Mouse (Mus musculus) ZHBTc4 (cell line): ENCODE results near the gene Ets1.

ENCODE experiments used
- DNase-seq: peaks from one replicate; pipeline ENCODE4 v3.0.0-alpha.2; 2011; ENCODE audit warnings: low read depth, low spot score

Ets1 gene

DNA sequence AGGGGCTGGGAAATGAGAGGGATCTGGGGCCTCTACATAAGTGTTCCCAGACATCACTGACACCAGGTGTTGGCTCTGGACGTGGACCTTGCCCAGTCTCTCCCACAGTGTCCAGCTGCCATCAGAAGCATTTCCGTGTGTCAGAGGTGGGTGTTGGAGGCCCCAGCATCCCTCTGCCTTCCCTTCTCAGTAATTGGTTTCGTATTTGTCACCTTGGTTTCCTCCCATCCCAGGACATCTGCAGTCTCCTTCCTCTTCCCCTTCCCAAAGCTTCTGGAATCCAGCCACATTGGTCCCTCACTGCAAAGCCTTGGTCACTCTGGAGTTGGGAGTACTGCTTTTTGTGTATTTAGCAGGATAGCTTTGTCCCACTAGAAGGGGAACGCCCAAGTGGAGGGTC, 75.7 kb downstream of the Ets1 start:
- no peak for DNase-seq

DNA sequence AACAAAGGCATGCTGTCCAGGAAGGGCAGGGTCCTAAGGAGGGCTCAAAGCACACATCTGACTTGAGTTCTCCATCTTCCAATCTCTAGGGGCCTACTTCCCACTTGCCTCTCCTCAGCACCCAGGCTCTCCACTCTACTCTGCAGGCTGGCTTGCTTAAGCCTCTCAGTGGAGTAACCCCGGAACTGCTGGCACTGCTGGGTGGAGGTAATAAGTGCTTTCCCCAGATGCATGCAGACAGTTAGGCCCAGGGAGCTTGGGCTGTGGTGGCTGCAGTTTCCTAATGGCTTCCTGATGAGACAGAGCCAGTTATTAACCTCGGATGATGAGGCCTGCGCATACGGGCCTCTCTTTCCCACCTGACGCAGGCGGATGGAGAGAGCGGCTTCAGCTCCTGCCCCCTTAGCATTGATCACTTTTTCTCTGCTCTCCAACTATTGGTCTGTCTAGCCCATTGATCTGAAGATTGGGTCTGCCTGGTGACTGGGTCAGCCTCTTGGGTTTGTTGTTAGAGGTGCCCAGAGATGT, 76.4 kb downstream of the Ets1 start:
- DNase-seq = no peak

DNA sequence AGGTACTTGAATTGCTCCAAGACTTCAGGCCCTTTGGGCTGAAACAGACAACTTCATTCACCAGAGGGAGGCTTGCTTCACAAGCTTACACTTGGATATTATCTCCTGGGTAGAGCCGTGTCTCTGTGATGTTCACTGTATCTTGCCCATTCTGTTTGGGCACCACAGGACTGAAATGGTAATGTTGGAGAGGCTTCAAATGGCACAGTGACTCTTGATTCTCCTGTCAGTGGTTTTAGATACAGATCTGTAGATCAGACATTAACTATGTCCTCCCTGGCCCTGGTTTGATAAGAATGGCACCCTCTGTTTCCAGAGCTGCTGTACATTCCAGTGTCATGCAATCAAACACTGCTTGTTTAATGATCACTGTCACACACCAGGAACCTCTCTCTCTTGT, 77.1 kb downstream of the Ets1 start:
- DNase-seq = no peak

DNA sequence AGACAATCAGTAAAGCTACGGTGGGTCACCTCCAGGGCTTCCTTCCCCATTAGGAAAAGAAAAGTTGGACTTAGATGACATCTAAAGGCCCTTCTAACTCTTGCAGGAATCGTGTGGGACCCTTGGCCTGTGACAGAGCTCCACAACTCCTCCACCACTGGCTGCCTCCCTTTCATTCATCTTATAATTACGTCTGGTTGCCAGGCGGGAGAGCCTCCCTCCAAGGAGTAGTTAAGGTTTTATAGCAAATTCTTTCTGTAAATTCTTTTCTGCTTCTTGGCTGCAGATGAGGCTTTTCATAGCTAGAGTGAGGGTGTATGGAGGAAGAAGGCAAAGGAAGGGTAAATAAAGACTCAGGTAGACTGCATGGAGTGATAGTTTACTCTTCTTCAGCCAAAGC, 77.8 kb downstream of the Ets1 start:
- DNase-seq = no peak

DNA sequence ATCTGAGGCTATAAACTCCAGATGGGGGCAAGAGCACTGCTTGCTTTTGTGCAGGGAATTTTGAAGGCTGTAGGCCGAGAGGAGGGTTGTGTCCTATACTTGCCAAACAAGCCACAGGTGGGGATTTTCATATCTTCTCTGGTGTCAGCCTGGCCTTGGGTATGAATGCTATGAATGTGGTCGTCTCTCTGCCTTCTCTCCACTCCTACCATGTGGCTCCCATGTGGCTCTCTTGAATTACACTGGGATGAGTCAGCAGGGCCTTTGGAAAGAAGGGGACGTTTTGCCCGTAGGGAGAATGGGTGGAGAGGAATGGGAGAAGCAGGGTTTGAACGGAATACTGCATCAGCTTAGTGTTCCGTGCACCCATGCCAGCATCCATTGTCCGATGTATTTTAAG, 78.5 kb downstream of the Ets1 start:
- DNase-seq = no peak

DNA sequence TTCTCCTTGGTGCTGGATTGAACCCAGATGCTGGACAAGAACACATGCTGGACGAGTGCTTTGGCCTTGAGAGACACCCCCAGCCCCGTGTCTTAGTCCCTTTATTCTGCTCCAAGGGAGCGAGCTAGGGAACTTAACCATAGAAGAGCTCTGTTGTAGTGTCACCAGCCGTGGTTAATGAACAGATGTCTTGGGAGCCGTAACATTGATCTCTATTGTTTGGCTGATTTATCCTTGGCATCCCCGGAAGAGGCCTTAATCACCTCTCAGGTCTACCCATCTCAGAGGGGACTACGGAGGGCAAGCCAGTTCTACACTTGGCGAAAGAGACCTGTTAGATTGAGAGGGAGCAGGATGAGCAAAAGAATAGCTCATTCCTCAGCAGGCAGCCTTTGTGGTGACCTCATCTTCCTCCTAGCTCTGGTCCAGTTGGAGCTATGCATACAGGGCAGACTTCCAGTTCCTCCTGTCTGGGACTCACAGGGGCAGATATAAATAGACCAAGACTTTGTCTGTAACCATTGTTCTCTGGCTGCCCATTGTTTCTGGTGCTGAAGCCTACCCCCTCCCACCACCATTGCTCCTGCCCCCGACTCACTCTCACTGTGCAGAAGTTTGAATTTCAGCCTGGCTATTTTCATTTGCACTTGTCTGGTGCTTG, 79.9 kb downstream of the Ets1 start:
- no peak for DNase-seq

DNA sequence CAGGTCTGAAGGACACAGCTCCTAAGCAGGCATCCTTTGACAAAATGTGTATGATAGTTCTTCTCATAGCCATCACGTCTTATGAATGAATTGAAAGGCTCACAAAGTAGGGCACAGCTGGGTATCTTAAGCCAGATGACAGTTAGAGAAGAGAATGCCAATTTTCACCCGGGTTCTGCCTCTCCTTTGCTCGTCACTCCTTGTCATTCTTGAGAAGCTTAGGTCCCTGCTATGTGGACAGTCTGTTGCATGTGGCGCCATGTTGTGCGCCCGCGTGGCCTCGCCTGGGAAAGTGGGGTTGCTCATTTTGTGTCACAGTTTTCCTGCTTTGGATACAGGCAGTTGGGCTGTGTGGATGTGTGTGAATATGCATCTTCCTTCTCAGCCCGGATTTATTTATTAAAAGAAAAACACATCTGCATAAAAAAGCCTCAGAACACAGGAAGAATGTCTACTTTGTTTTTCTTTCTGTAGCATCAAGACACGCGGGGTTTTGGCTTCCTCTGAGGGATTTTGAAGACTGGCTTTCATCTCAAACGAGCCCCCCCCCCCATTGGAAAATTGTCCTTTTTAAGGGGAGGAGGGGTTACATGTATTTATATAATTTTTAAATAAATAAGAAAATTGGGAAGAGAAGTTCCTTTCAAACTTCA, 81.4 kb downstream of the Ets1 start:
- no peak for DNase-seq

DNA sequence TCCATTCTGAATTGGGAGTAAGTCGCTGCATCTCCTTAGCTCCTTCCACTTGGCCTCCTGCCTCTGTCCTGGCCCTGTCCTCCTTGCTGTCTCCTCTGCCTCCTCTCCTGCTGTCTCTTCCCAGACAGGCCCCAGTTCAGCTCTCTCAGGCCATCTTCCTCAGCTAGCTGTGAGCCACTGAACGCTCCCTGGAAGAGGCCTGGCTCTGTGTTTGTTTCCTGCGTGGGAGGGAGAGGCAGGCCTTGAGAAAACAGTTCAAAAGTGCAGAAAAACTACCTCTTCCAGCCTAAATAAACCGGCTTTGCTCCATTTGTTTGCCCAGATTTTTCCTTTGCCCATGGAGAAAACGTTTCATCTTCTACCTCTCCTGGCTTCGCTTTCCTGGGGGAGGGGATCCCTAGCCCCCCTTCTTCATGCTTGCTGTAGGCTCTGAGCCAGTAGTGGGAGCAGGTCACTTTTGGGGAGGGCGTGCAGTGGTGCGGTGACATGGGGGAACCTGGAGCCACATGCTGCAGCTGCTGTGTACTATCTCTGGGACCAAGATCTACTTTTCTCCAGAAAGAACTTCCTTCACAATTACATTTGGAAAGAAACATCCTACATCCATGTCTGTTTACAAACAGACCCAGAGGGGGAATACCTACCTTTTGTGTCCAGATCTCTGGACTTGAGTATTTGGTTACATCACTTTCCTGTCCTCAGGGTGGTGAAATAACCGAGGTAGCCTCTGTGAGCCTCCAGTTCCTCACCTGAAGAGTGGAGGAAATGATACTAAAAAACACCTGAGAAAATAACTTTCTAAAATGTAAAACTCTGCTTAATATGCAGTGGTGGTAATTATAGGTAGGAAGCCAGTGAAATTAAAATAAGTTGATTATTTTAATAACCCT, 82.2 kb downstream of the Ets1 start:
- no peak for DNase-seq

DNA sequence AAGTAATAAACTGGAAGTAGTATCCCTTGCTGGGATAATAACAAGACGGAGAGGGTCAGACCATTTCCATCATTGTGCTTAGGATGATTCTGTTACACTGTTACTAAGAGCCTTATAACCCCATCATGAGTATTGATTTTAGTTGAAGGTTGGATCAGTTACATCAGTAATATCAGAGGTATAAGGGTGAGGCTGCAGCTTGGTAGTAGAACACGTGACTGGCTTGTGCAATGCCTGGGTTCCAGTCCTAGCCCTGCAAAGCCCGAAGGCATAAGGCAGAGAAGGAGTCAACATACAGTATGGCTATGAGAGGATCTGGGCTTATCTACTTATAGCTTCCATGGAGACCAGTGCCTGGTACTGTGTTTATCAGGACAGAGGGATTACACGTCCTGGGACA, 82.8 kb downstream of the Ets1 start:
- no peak for DNase-seq

DNA sequence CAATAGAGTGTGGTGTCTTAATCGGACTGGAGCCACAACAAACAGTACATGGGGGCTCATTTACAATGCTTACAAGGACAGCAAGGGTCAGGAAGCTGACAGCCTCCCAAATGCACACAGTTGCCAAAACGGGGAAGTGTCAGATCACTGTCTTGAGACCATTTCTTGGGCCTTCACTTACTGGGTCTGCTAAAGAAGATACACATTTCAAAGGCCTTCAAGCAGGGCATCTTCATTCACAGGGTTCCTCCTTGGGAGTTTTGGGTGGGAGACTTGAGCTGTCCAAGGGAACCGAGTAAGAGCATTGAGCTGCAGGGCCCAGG, 83.9 kb downstream of the Ets1 start:
- DNase-seq = no peak

DNA sequence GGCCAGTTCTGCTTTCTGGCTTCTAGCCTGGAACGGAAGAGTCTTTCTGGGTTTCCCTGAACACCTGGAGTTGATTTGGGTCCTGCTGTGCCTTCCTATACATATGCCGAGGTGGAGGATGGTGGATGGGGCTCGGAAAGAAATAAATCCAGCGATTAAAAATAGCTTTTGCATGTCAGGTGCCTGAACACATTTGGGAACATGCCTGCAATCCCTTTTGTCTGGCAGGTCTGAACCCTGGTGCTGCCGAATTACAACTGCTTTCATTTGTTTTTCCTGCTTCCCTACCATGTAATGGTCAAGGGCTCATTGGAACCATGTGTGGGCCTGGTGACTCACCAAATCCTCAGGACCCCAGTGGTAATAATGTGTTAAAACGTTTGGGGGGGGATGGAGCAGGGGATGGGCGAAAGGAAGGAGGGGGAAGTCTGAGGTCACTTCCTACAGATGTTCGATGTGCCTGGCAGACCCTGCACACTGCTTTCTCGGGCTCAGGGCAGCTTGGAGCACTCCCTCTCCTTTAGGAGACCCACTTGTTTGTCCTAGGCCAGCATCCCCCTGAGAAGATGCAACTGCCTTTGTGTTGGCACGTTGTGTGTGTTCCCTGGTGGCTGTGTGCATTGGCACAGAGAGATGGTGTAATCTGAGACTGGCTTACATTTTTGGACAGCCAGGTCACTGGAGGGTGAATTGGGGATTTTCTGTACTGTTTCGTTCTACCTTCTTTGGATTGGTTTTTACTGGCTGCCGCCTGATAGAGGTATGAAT, 84.4 kb downstream of the Ets1 start:
- DNase-seq = no peak

DNA sequence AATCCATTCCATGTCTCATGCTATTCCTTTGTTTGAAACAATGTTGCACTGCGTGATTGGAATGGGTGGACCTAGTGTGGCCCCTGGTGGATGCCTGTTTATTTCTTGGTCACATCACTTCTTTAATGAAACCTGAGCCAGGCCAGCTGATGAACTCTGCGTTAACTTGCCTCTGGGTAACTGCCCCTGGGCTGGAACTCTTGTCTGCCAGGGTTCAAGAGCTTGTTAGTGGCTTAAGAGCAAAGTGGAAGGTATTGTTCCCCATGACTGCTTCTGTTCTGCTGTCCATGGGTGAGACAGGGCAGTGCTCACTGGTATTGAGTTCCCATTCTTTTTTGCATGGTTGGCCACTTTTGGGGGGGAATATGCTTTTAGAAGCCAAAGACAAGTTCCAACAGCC, 85.1 kb downstream of the Ets1 start:
- DNase-seq = no peak

DNA sequence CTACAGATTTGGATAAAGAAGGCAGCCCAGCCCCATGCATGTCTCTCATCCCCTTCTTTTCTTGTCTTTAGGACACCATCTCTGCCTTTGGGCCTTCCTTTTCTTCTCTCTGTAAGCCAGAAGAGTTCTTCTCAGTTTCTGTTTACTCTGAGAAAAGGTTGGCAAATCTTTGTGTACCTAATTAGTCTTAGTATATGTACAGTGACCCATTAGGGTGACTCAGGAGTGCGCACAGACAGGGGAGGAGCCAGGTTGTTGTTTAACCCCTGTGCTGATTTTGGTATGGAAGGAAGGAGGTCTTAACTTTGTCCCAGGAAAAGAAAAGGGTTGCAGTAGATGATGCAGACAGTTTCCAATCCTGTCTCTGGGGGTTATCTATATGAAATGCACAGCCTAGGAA, 86.2 kb downstream of the Ets1 start:
- DNase-seq = no peak

DNA sequence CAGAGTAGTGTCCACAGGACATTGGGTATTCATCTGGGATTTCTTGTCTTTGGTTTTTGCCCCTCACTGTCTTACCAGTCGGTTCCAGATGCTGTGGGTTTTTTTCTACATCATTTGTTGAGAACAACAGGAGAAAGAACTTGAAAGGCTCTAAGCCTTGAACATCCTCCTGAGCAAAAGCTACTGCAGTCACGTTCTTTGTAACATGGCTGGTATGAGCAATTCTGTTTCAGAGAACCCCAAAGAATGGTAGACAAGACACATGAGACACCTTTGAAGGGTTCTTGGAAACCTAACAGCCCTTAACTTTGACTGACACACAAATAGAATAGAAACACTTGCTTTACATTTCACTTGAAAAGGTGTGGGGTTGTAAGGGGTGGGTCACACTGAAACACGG, 86.9 kb downstream of the Ets1 start:
- no peak for DNase-seq

DNA sequence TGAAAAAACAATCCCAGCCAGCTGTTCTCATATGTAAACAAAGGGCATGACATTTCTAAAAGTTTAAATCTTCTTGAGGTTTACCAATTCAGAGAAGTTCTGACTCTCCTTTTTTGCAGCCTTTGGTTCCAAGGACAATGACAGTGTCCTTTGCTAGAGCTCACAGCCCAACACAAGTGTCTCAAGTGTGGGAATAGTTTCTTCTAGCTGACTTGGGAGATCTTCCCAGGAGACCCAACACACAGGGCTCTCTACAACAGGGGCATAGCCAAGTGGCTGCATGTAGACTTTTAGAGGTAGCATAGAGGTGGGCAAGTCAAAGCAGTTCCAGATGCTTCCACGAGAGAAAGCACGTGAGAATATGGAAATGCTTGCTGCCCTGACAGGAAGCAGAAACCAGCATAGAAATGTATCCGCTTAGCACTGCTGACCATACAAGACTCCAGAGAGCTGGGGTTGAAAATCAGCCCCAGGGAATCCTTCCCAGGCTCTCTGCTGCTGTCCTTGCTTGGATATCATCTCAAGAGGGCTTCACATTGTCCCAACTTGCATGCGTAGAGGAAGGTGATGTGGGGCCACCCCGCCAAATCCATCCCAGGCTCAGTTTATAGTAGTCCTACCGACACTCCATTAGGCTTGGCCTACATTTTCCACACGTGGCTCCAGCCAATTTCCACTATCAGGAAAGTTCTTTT, 88.3 kb downstream of the Ets1 start:
- no peak for DNase-seq

DNA sequence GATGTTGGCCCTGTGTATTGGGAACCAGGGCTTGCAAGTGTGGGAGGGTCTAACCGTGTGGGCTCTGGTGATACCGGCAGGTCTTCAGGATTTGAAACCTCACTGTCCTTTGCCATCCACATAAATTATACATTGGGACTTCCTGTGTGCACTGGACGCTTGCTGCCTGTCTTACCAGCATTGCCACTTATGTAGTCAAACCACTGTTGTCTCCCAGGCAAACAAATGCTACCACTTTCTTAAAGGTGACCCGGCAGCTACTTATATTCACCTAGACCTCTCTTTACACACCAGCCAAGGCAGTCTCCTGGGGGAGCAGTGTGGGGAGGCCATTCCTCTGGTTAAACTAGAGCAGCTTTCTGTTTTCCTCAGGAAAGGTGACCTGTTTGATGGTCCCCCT, 89.9 kb downstream of the Ets1 start:
- DNase-seq = no peak

DNA sequence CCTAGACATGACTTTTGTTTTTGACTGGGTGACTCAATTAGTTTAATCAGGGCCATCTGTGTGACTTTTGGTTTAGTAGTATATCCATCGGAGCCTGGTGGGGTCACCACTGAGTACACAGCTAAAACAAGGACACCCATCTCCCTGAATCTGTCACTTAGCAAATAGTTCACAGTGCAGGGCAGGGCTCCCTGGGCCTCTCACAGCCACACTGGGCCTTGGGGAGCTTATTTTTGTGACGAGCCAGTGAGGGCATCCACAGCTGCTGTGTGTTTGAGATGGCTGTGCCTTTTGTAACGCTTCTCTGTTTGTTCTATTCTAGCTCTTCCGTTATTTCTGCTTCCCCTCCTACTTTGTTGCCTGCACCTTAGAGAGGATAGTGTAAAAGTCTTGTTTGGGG, 90.6 kb downstream of the Ets1 start:
- no peak for DNase-seq

DNA sequence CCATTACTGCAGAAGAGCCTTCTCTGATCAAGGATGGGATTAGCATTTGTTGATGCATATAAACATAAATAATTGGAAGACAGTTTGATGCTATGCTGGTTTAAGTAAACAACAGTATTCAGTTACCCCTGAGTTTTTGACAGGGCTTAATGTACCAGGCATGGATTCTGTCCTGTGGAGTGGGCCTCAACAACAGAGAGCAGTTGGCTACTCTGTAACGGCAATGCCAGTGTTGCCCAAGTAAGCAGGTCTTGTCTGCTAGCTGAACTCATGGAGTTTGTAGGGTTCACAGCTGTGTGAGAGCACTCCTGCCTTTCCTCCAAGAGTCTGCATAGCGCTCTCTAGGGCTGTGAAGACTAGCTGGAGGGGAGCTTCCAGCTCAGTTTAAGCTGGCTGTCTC, 91.0 kb downstream of the Ets1 start:
- no peak for DNase-seq

DNA sequence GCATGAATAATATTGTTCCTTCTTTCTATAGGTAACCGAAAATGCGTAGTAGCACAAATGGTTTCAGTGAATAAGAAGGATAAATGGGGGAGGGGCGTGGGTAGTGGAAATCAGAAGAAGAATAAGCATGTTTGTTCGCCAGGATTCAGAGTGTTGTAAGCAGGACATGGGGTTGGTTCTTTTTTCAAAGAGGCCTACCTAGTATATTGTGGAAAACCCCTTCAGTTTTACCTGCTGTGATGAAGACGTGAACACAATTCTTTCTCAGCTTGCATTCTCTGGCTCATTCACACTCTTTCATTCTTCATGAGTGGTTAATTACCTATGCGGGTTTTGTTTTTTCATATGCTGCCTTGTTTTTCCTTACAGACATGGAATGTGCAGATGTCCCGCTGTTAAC, 92.3 kb downstream of the Ets1 start:
- DNase-seq = no peak

DNA sequence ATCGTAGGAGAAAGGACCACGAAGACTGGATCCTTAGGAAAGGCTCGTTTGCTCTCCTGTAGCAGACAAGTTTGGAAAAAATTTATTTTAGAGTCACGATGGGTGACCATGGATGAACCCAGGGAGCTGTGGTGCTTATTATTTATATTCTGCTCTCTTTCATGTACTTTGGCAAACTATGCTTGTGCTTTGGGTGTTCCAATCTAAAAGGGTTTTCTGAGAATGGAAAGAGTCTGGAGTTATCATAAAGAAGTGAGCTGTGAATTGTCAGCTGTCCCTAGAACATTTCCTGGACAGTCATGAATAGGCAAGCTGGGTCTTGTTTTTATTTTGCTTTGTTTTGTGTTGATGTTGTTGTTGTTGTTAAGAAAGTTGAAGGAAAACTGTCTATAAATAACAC, 92.8 kb downstream of the Ets1 start:
- no peak for DNase-seq

DNA sequence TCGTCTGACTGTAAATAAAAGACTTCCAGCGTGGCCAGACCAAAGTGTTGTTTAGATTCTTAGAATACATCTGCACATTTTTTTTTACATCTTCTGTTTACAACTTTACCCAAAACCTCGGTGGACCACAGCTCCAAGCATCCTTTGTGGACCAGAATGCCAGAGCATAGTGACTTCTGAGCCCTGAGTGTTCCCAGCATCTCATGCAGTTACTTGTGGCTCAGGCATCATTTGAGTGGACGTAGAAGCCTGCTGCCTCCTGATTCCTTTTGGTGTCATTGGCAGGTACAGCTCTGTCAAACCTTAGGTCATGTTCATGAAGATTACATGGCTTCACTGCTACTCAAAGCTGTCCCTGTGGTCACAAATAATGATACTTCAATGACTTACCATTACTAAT, 93.2 kb downstream of the Ets1 start:
- no peak for DNase-seq
